Mouse (Mus musculus) CH12.LX (cell line): ENCODE measurements at regions not wholly inside any gene's neighbourhood (a gene's known extent, or its start where the extent isn't known, plus 50 kb on each side); places are given as distances from the start of the nearest gene placed in this dataset.

Source experiments
- DNase-seq: peaks from one replicate; pipeline ENCODE4 v3.0.0-alpha.2; 2013; ENCODE audit errors: extremely low read depth
- H3K27ac ChIP-seq: 2 replicates; pipeline ENCODE4 v1.5.1; 2012; ENCODE audit warnings: low read depth, mild to moderate bottlenecking, control low read depth, moderate library complexity; ENCODE audit not compliant: insufficient read depth
- H3K27me3 ChIP-seq: replicated peaks from 2 replicates; pipeline ENCODE3; 2012; ENCODE audit warnings: inconsistent platforms
- H3K36me3 ChIP-seq, 2 experiments: replicated peaks in 1 of 2; 2 replicates each; pipeline versions ENCODE3 to v1.6.1; 2012; ENCODE audit warnings: inconsistent platforms in 1 of 2, low read length in 1 of 2, mild to moderate bottlenecking in 1 of 2, mixed read lengths in 1 of 2, moderate library complexity in 1 of 2; ENCODE audit not compliant: control insufficient read depth in 1 of 2, insufficient read depth in 1 of 2
- H3K4me1 ChIP-seq, 2 experiments: 2 replicates each; pipeline ENCODE4 v1.6.1; 2012; ENCODE audit warnings: inconsistent platforms in 1 of 2, moderate library complexity in 1 of 2; ENCODE audit not compliant: insufficient read depth in 2 of 2, control insufficient read depth in 1 of 2
- H3K4me2 ChIP-seq: 2 replicates; pipeline ENCODE4 v1.6.1; 2012; ENCODE audit warnings: low read depth, mild to moderate bottlenecking, control low read depth; ENCODE audit not compliant: poor library complexity, insufficient read depth, severe bottlenecking
- H3K4me3 ChIP-seq, 3 experiments: fragments of 150-350 bp in 1 of 3; sonication (generic) in 1 of 3; replicated peaks in 1 of 3; 2 replicates each; pipeline versions ENCODE3 to v1.5.1; 2011 to 2012; ENCODE audit warnings: low read depth in 2 of 3, low read length in 2 of 3, mild to moderate bottlenecking in 2 of 3, moderate library complexity in 2 of 3, control low read depth in 1 of 3, improper control_type of control experiment in 1 of 3, inconsistent platforms in 1 of 3, mixed read lengths in 1 of 3; ENCODE audit not compliant: poor library complexity in 1 of 3
- H3K79me2 ChIP-seq: replicated peaks from 2 replicates; pipeline ENCODE4 v1.6.1; 2012; ENCODE audit warnings: mild to moderate bottlenecking, moderate library complexity; ENCODE audit not compliant: control insufficient read depth, poor library complexity, insufficient read depth, severe bottlenecking; ENCODE audit errors: extremely low read depth
- H3K9ac ChIP-seq: 2 replicates; pipeline ENCODE4 v1.6.1; 2012; ENCODE audit warnings: low read depth, mild to moderate bottlenecking, control low read depth, moderate library complexity; ENCODE audit not compliant: insufficient read depth
- H3K9me3 ChIP-seq: replicated peaks from 2 replicates; pipeline ENCODE3; 2012; ENCODE audit warnings: low read length, inconsistent platforms, mixed read lengths
- BHLHE40 ChIP-seq: IDR thresholded peaks from 2 replicates; pipeline ENCODE4 v1.6.1; 2011; ENCODE audit warnings: mild to moderate bottlenecking, low read depth, low read length, improper control_type of control experiment
- CHD1 ChIP-seq: IDR thresholded peaks from 2 replicates; pipeline ENCODE4 v1.6.1; 2012; ENCODE audit warnings: low read depth, low read length, improper control_type of control experiment, inconsistent platforms
- CHD2 ChIP-seq: IDR thresholded peaks from 2 replicates; pipeline ENCODE4 v1.6.1; 2011; ENCODE audit warnings: low read length, improper control_type of control experiment
- CTCF ChIP-seq, 2 experiments: IDR thresholded peaks in 1 of 2; conservative IDR thresholded peaks in 1 of 2; 2 replicates each; pipeline ENCODE4 v1.5.1; 2011 to 2012; ENCODE audit warnings: low read depth in 2 of 2, low read length in 2 of 2, improper control_type of control experiment in 1 of 2, inconsistent platforms in 1 of 2, mild to moderate bottlenecking in 1 of 2, moderate library complexity in 1 of 2
- E2F4 ChIP-seq: IDR thresholded peaks from 2 replicates; pipeline ENCODE4 v1.6.1; 2011; ENCODE audit warnings: low read depth, low read length, improper control_type of control experiment; ENCODE audit not compliant: insufficient replicate concordance
- ELF1 ChIP-seq: IDR thresholded peaks from 2 replicates; pipeline ENCODE4 v1.6.1; 2014; ENCODE audit warnings: low read depth, mild to moderate bottlenecking, inconsistent platforms, low read length, improper control_type of control experiment
- ETS1 ChIP-seq: conservative IDR thresholded peaks from 2 replicates; pipeline ENCODE4 v1.6.1; 2012; ENCODE audit warnings: low read depth, mild to moderate bottlenecking, inconsistent platforms, low read length, improper control_type of control experiment, moderate library complexity
- GABPA ChIP-seq: IDR thresholded peaks from 2 replicates; pipeline ENCODE4 v1.6.1; 2012; ENCODE audit warnings: low read depth, low read length, improper control_type of control experiment, inconsistent platforms; ENCODE audit not compliant: insufficient replicate concordance
- IRF4 ChIP-seq: IDR thresholded peaks from 2 replicates; pipeline ENCODE4 v1.6.1; 2014; ENCODE audit warnings: low read depth, mild to moderate bottlenecking, inconsistent platforms, low read length, improper control_type of control experiment
- JUN ChIP-seq: IDR thresholded peaks from 2 replicates; pipeline ENCODE4 v1.6.1; 2011; ENCODE audit warnings: low read depth, mild to moderate bottlenecking, low read length, improper control_type of control experiment, moderate library complexity; ENCODE audit not compliant: insufficient read depth
- JUND ChIP-seq: conservative IDR thresholded peaks from 2 replicates; pipeline ENCODE4 v1.6.1; 2011; ENCODE audit warnings: low read depth, low read length, improper control_type of control experiment
- MAFK ChIP-seq: IDR thresholded peaks from 2 replicates; pipeline ENCODE4 v1.6.1; 2011; ENCODE audit warnings: low read length, improper control_type of control experiment; ENCODE audit not compliant: insufficient replicate concordance
- MAX ChIP-seq: IDR thresholded peaks from 2 replicates; pipeline ENCODE4 v1.6.1; 2011; ENCODE audit warnings: low read length, improper control_type of control experiment
- MAZ ChIP-seq: IDR thresholded peaks from 2 replicates; pipeline ENCODE4 v1.6.1; 2012; ENCODE audit warnings: low read depth, mild to moderate bottlenecking, inconsistent platforms, low read length, improper control_type of control experiment, moderate library complexity
- MEF2A ChIP-seq: IDR thresholded peaks from 2 replicates; pipeline ENCODE4 v1.6.1; 2014; ENCODE audit warnings: low read depth, mild to moderate bottlenecking, inconsistent platforms, low read length, improper control_type of control experiment, borderline replicate concordance
- MXI1 ChIP-seq: IDR thresholded peaks from 2 replicates; pipeline ENCODE4 v1.6.1; 2011; ENCODE audit warnings: mild to moderate bottlenecking, low read depth, low read length, improper control_type of control experiment
- MYC ChIP-seq: IDR thresholded peaks from 2 replicates; pipeline ENCODE4 v1.6.1; 2011; ENCODE audit warnings: low read depth, mild to moderate bottlenecking, improper control_type of control experiment, low read length
- NELFE ChIP-seq: IDR thresholded peaks from 2 replicates; pipeline ENCODE4 v1.6.1; 2011; ENCODE audit warnings: low read depth, low read length, improper control_type of control experiment
- NRF1 ChIP-seq: IDR thresholded peaks from 2 replicates; pipeline ENCODE4 v1.6.1; 2014; ENCODE audit warnings: low read depth, mild to moderate bottlenecking, inconsistent platforms, low read length, improper control_type of control experiment, moderate library complexity
- PAX5 ChIP-seq: IDR thresholded peaks from 2 replicates; pipeline ENCODE4 v1.6.1; 2012; ENCODE audit warnings: low read length, inconsistent platforms, mixed read lengths
- POLR2A ChIP-seq: IDR thresholded peaks from 2 replicates; pipeline ENCODE4 v1.6.1; 2011; ENCODE audit warnings: low read depth, mild to moderate bottlenecking, improper control_type of control experiment, low read length
- RAD21 ChIP-seq: IDR thresholded peaks from 2 replicates; pipeline ENCODE4 v1.6.1; 2011; ENCODE audit warnings: low read depth, mild to moderate bottlenecking, low read length, improper control_type of control experiment, moderate library complexity
- SMC3 ChIP-seq: IDR thresholded peaks from 2 replicates; pipeline ENCODE4 v1.6.1; 2011; ENCODE audit warnings: low read depth, low read length, improper control_type of control experiment
- TBP ChIP-seq: conservative IDR thresholded peaks from 2 replicates; pipeline ENCODE4 v1.6.1; 2011; ENCODE audit warnings: low read depth, low read length, improper control_type of control experiment
- TCF12 ChIP-seq: IDR thresholded peaks from 2 replicates; pipeline ENCODE4 v1.6.1; 2014; ENCODE audit warnings: low read depth, mild to moderate bottlenecking, inconsistent platforms, low read length, improper control_type of control experiment
- UBTF ChIP-seq: IDR thresholded peaks from 2 replicates; pipeline ENCODE4 v1.6.1; 2012; ENCODE audit warnings: low read depth, mild to moderate bottlenecking, inconsistent platforms, low read length, improper control_type of control experiment, moderate library complexity
- USF1 ChIP-seq: IDR thresholded peaks from 2 replicates; pipeline ENCODE4 v1.6.1; 2014; ENCODE audit warnings: low read depth, mild to moderate bottlenecking, inconsistent platforms, low read length, improper control_type of control experiment
- USF2 ChIP-seq: conservative IDR thresholded peaks from 2 replicates; pipeline ENCODE4 v1.6.1; 2011; ENCODE audit warnings: low read depth, low read length, improper control_type of control experiment
- ZC3H11A ChIP-seq: IDR thresholded peaks from 2 replicates; pipeline ENCODE4 v1.6.1; 2012; ENCODE audit warnings: low read depth, mild to moderate bottlenecking, inconsistent platforms, low read length, improper control_type of control experiment
- ZMIZ1 ChIP-seq: IDR thresholded peaks from 2 replicates; pipeline ENCODE4 v1.6.1; 2012; ENCODE audit warnings: low read depth, mild to moderate bottlenecking, inconsistent platforms, low read length, improper control_type of control experiment
- dilution Hi-C: fragments of 300-500 bp; cut with MboI; formaldehyde crosslinking; loops from 2 replicates; pipeline ENCODE4 v1.14.3; 2020; ENCODE audit warnings: low sequenced_read_pairs; ENCODE audit not compliant: extremely low pct_unique_long_range_greater_than_20kb, extremely low pct_ligation_motif_present
- in situ Hi-C: fragments of 300-500 bp; cut with MboI; formaldehyde crosslinking; loops from 3 replicates; pipeline ENCODE4 v1.14.3; 2019; ENCODE audit warnings: low sequenced_read_pairs, low pct_ligation_motif_present, low pct_unique_long_range_greater_than_20kb, mixed read lengths

DNA sequence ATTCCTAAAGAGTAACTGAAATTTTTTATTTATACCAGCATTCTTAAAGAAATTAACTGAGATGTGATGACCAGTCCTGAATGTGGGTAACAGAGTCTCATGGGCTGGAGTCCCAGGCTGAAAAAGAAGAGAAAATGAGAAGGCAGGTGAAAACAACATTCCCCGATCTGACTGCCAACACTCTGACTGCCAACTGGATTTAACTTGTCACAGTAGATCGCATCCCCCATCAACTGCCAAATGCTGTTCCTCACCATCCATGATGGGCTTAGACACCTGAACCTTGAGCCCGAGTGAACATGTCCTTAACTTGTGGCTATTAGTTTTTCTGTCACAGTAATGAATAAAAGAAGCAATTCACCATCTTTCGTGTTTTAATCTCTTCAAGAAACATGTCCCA, 522.9 kb downstream of the Cdh8 start:
- Histone ChIP-seq H3K4me1 (no peaks in the 10 kb centered on the region), H3K4me2 (no peak overlapping the region), H3K27me3 (no peaks in the 10 kb centered on the region), H3K9ac (no peak overlapping the region), H3K36me3 (no peaks in the 10 kb centered on the region), H3K79me2 (no peaks in the 10 kb centered on the region), H3K9me3 (peaks cover 20% of the 10 kb centered on the region), H3K27ac (no peak overlapping the region), H3K4me3 (no peak overlapping the region)
- in situ Hi-C loops: no loop called here
- TF ChIP-seq UBTF: no peak
- no peak for TF ChIP-seq NRF1
- no peak for TF ChIP-seq CHD1
- TF ChIP-seq JUN: no peak
- no peak for TF ChIP-seq NELFE
- no peak for TF ChIP-seq POLR2A
- no peak for TF ChIP-seq MAX
- TF ChIP-seq RAD21: no peak
- no peak for TF ChIP-seq TBP
- no peak for TF ChIP-seq ZC3H11A
- no peak for TF ChIP-seq ZMIZ1
- no peak for TF ChIP-seq MXI1
- no peak for TF ChIP-seq MYC
- no peak for TF ChIP-seq GABPA
- no peak for TF ChIP-seq CTCF (conservative IDR thresholded peaks at IDR 0.05 in 1 of 2, IDR thresholded peaks at IDR 0.05 in 1 of 2; ENCODE audit: low read depth in 2 of 2, low read length in 2 of 2)
- TF ChIP-seq MAZ: no peak
- no peak for TF ChIP-seq ELF1
- TF ChIP-seq MEF2A: no peak
- no peak for TF ChIP-seq PAX5
- no peak for TF ChIP-seq SMC3
- dilution Hi-C loops: no loop called here
- DNase-seq: no peak

GRCm38 (mm10) chr8:98861664-98862306, 554.5 kb downstream of the Cdh8 start:
- Histone ChIP-seq H3K4me2 (no peak overlapping the region), H3K4me1 (no peaks in the 10 kb centered on the region), H3K9me3 (peaks cover 14% of the 10 kb centered on the region), H3K27ac (no peak overlapping the region), H3K9ac (no peak overlapping the region), H3K79me2 (no peaks in the 10 kb centered on the region), H3K36me3 (no peaks in the 10 kb centered on the region), H3K4me3 (no peak overlapping the region), H3K27me3 (no peaks in the 10 kb centered on the region)
- DNase-seq: no peak
- in situ Hi-C loops (no loop called here), dilution Hi-C loops (no loop called here)
- TF ChIP-seq ETS1 (no peak), MAFK (no peak), TCF12 (no peak), CHD2 (no peak), USF1 (no peak), IRF4 (no peak), POLR2A (no peak), E2F4 (no peak), BHLHE40 (no peak), MXI1 (no peak), SMC3 (no peak), USF2 (no peak), NELFE (no peak), JUND (no peak), UBTF (no peak), ZMIZ1 (no peak)
